Mouse (Mus musculus): Measurements from ENCODE around the gene Banp. TPM values are rescaled to one million over a fixed set of nuclear protein-coding genes. Genes with fewer than 3 reads are reported as not detected.

The Banp gene
- polyA plus RNA-seq, 1 experiment from 2014 or later: 58.8 TPM

Small RNA genes lying within 50 kb of the gene (microRNA-seq; reads per million reads assigned to microRNA genes)
- 0.93 reads per million for gene Mir7237

Other genes with a start within 250 kb of the Banp start
- gene Jph3, start 220.1 kb upstream of the Banp start, polyA plus RNA-seq (2016; fragmentation: Nextera tagmentation; extraction: Ambion mirVana): 35.8 and 39.1 TPM in 2 replicates
- gene Klhdc4, start 120.2 kb upstream of the Banp start, polyA plus RNA-seq (2016; fragmentation: Nextera tagmentation; extraction: Ambion mirVana): 49.3 and 50.4 TPM in 2 replicates
- 37.6 and 37.9 TPM in 2 replicates for gene Slc7a5, start 42.1 kb upstream of the Banp start, polyA plus RNA-seq (2016; fragmentation: Nextera tagmentation; extraction: Ambion mirVana)
- 0.23 TPM in 1 of 2 replicates, not detected in the other for gene Car5a, start 4.8 kb upstream of the Banp start, polyA plus RNA-seq (2016; fragmentation: Nextera tagmentation; extraction: Ambion mirVana)